Mouse (Mus musculus) olfactory bulb, adult 2 months (tissue): ENCODE data around the gene Dhrs3.

Experiments
- CTCF ChIP-seq: fragments of 200-500 bp; IDR thresholded peaks from 2 replicates; pipeline ENCODE4 v1.5.1; 2012; ENCODE audit warnings: low read depth, mild to moderate bottlenecking, low read length, moderate library complexity; ENCODE audit not compliant: insufficient read depth
- POLR2A ChIP-seq: fragments of 200-500 bp; IDR thresholded peaks from 2 replicates; pipeline ENCODE4 v1.6.1; 2012; ENCODE audit warnings: mild to moderate bottlenecking, low read depth, low read length, moderate library complexity; ENCODE audit not compliant: insufficient read depth

- TF ChIP-seq POLR2A (no peak), CTCF (no peak)
Observed at GRCm38 (mm10) chr4:144910281-144910680, 17.7 kb downstream of the Dhrs3 start.
